Mouse (Mus musculus): ENCODE measurements around the gene Nrip2. TPM values are rescaled to one million over a fixed set of nuclear protein-coding genes. Genes with fewer than 3 reads are reported as not detected.
A peak's percentile ranks its signal among the peaks of the same experiment; 100 is the strongest.

Nrip2 gene
- polyA plus RNA-seq, 1 experiment from 2014 or later, result 5.0 TPM

- no peaks in the 10 kb centered on the region for H3K9me3 ChIP-seq
- peaks cover 21% of the 10 kb centered on the region for H3K36me3 ChIP-seq
- H3K27me3 ChIP-seq, result no peaks in the 10 kb centered on the region
- ATAC-seq (replicated peaks), result peak; percentile 2; the same call in 1 of the 2 replicates
- peak overlapping the region; percentile 67 for H3K4me2 ChIP-seq (replicated peaks)
- H3K4me1 ChIP-seq, result peaks cover 7% of the 10 kb centered on the region
- peak overlapping the region; percentile 63 for H3K4me3 ChIP-seq
- WGBS, result 19% methylated on average over 9 of the region's 9 CpGs
- H3K9ac ChIP-seq (replicated peaks), result peak overlapping the region; percentile 72
- H3K27ac ChIP-seq (replicated peaks), result peak overlapping the region; percentile 96
Measured at GRCm38 (mm10) chr6:128425046-128425445, 25.9 kb downstream of the Nrip2 start.

GRCm38 (mm10) chr6:128427571-128427970 lies 28.5 kb downstream of the Nrip2 start:
- Histone ChIP-seq H3K4me1 (peaks cover 7% of the 10 kb centered on the region), H3K9ac (replicated peaks) (no peak overlapping the region), H3K36me3 (peaks cover 44% of the 10 kb centered on the region), H3K27ac (replicated peaks) (no peak overlapping the region), H3K27me3 (no peaks in the 10 kb centered on the region), H3K4me2 (replicated peaks) (no peak overlapping the region), H3K4me3 (no peak overlapping the region), H3K9me3 (no peaks in the 10 kb centered on the region)
- ATAC-seq (replicated peaks), result no peak
- 92% methylated on average over 5 of the region's 5 CpGs for WGBS

GRCm38 (mm10) chr6:128429300-128429699 lies 30.2 kb downstream of the Nrip2 start:
- H3K9me3 ChIP-seq, result no peaks in the 10 kb centered on the region
- no peaks in the 10 kb centered on the region for H3K27me3 ChIP-seq
- ATAC-seq (replicated peaks), result no peak
- peaks cover 4% of the 10 kb centered on the region for H3K4me1 ChIP-seq
- no peak overlapping the region for H3K27ac ChIP-seq (replicated peaks)
- peaks cover 61% of the 10 kb centered on the region for H3K36me3 ChIP-seq
- H3K4me3 ChIP-seq, result no peak overlapping the region
- WGBS, result 100% methylated on average over 2 of the region's 2 CpGs
- H3K4me2 ChIP-seq (replicated peaks), result no peak overlapping the region
- H3K9ac ChIP-seq (replicated peaks), result no peak overlapping the region

GRCm38 (mm10) chr6:128429826-128430225 lies 30.7 kb downstream of the Nrip2 start:
- no peak overlapping the region for H3K27ac ChIP-seq (replicated peaks)
- no peak overlapping the region for H3K4me2 ChIP-seq (replicated peaks)

GRCm38 (mm10) chr6:128432356-128432915 lies 33.3 kb downstream of the Nrip2 start:
- 67% methylated on average over 13 of the region's 13 CpGs for WGBS
- H3K36me3 ChIP-seq, result peaks cover 78% of the 10 kb centered on the region
- no peak overlapping the region for H3K9ac ChIP-seq (replicated peaks)
- no peak overlapping the region for H3K4me3 ChIP-seq
- H3K27me3 ChIP-seq, result no peaks in the 10 kb centered on the region
- no peaks in the 10 kb centered on the region for H3K9me3 ChIP-seq
- H3K4me1 ChIP-seq, result peaks cover 12% of the 10 kb centered on the region
- no peak overlapping the region for H3K27ac ChIP-seq (replicated peaks)
- no peak for ATAC-seq (replicated peaks)
- H3K4me2 ChIP-seq (replicated peaks), result no peak overlapping the region

More at GRCm38 (mm10) chr6:128429826-128430225, 30.7 kb downstream of the Nrip2 start:
- WGBS, result 96% methylated on average over 6 of the region's 6 CpGs
- no peaks in the 10 kb centered on the region for H3K9me3 ChIP-seq
- peaks cover 4% of the 10 kb centered on the region for H3K4me1 ChIP-seq
- H3K36me3 ChIP-seq, result peaks cover 67% of the 10 kb centered on the region
- no peak overlapping the region for H3K4me3 ChIP-seq
- no peak overlapping the region for H3K9ac ChIP-seq (replicated peaks)
- H3K27me3 ChIP-seq, result no peaks in the 10 kb centered on the region
- ATAC-seq (replicated peaks), result no peak

- H3K4me1 ChIP-seq, result peaks cover 12% of the 10 kb centered on the region
- H3K27ac ChIP-seq (replicated peaks), result no peak overlapping the region
- no peak for ATAC-seq (replicated peaks)
- no peaks in the 10 kb centered on the region for H3K27me3 ChIP-seq
- 94% methylated on average over 13 of the region's 13 CpGs for WGBS
- H3K4me2 ChIP-seq (replicated peaks), result no peak overlapping the region
- H3K9me3 ChIP-seq, result no peaks in the 10 kb centered on the region
- H3K9ac ChIP-seq (replicated peaks), result no peak overlapping the region
- peaks cover 72% of the 10 kb centered on the region for H3K36me3 ChIP-seq
- no peak overlapping the region for H3K4me3 ChIP-seq
Measured at GRCm38 (mm10) chr6:128433566-128433965, 34.5 kb downstream of the Nrip2 start.

- WGBS, result 77% methylated on average over 5 of the region's 5 CpGs
Measured at GRCm38 (mm10) chr6:128435474-128435873, 36.4 kb downstream of the Nrip2 start.

GRCm38 (mm10) chr6:128436356-128437005 lies 37.4 kb downstream of the Nrip2 start:
- peaks cover 17% of the 10 kb centered on the region for H3K4me1 ChIP-seq
- H3K9ac ChIP-seq (replicated peaks), result peak overlapping the region; percentile 98
- no peaks in the 10 kb centered on the region for H3K9me3 ChIP-seq
- no peaks in the 10 kb centered on the region for H3K27me3 ChIP-seq
- H3K27ac ChIP-seq (replicated peaks), result no peak overlapping the region
- no peak for ATAC-seq (replicated peaks)
- WGBS, result 83% methylated on average over 8 of the region's 8 CpGs
- peak overlapping the region; percentile 46 for H3K4me2 ChIP-seq (replicated peaks)
- H3K4me3 ChIP-seq, result peak overlapping the region; percentile 98
- peaks cover 45% of the 10 kb centered on the region for H3K36me3 ChIP-seq

More at GRCm38 (mm10) chr6:128435474-128435873, 36.4 kb downstream of the Nrip2 start:
- Histone ChIP-seq H3K27ac (replicated peaks) (no peak overlapping the region), H3K27me3 (no peaks in the 10 kb centered on the region), H3K9me3 (no peaks in the 10 kb centered on the region), H3K4me1 (peaks cover 17% of the 10 kb centered on the region), H3K9ac (replicated peaks) (no peak overlapping the region), H3K4me2 (replicated peaks) (no peak overlapping the region), H3K4me3 (no peak overlapping the region), H3K36me3 (peaks cover 53% of the 10 kb centered on the region)
- no peak for ATAC-seq (replicated peaks)

GRCm38 (mm10) chr6:128437288-128437687 lies 38.2 kb downstream of the Nrip2 start:
- Histone ChIP-seq H3K4me1 (peaks cover 17% of the 10 kb centered on the region), H3K9ac (replicated peaks) (peak overlapping the region; percentile 98), H3K4me3 (peak overlapping the region; percentile 98), H3K4me2 (replicated peaks) (peak overlapping the region; percentile 46), H3K36me3 (peaks cover 37% of the 10 kb centered on the region), H3K27ac (replicated peaks) (peak overlapping the region; percentile 94), H3K9me3 (no peaks in the 10 kb centered on the region), H3K27me3 (no peaks in the 10 kb centered on the region)
- ATAC-seq (replicated peaks), result 0 out of 2 replicates have a peak, but pooled peaks have one; percentile 1
- 3% methylated on average over 10 of the region's 10 CpGs for WGBS

GRCm38 (mm10) chr6:128437731-128438316 lies 38.7 kb downstream of the Nrip2 start:
- H3K4me3 ChIP-seq, result peak overlapping the region; percentile 98
- H3K4me1 ChIP-seq, result peaks cover 17% of the 10 kb centered on the region
- H3K27ac ChIP-seq (replicated peaks), result peak overlapping the region; percentile 94
- H3K36me3 ChIP-seq, result peaks cover 32% of the 10 kb centered on the region
- peak; percentile 74 for ATAC-seq (replicated peaks)
- WGBS, result under 1% methylated on average over 52 of the region's 52 CpGs
- no peaks in the 10 kb centered on the region for H3K9me3 ChIP-seq
- no peaks in the 10 kb centered on the region for H3K27me3 ChIP-seq
- H3K4me2 ChIP-seq (replicated peaks), result peak overlapping the region; percentile 46
- peak overlapping the region; percentile 98 for H3K9ac ChIP-seq (replicated peaks)

GRCm38 (mm10) chr6:128438317-128438870 lies 39.3 kb downstream of the Nrip2 start, which contains the start of gene Fkbp4:
TSS of gene Fkbp4 (minus strand) at chr6:128438677.
- peak within 1 kb of the TSS; percentile 46 for H3K4me2 ChIP-seq (replicated peaks)
- under 1% methylated on average over 67 of the region's 67 CpGs for WGBS
- H3K4me1 ChIP-seq, result peaks cover 17% of the 10 kb centered on the region
- peak within 1 kb of the TSS; percentile 94 for H3K27ac ChIP-seq (replicated peaks)
- H3K9ac ChIP-seq (replicated peaks), result peak within 1 kb of the TSS; percentile 98
- H3K9me3 ChIP-seq, result no peaks in the 10 kb centered on the region
- no peaks in the 10 kb centered on the region for H3K27me3 ChIP-seq
- ATAC-seq (replicated peaks), result peak; percentile 94
- H3K36me3 ChIP-seq, result peaks cover 26% of the 10 kb centered on the region
- peak within 1 kb of the TSS; percentile 98 for H3K4me3 ChIP-seq

- peak overlapping the region; percentile 20; the same call in 1 of the 2 replicates for H3K27ac ChIP-seq (replicated peaks)
- peak overlapping the region; percentile 39; the same call in 1 of the 2 replicates for H3K9ac ChIP-seq (replicated peaks)
- WGBS, result 30% methylated on average over 18 of the region's 18 CpGs
- peak overlapping the region; percentile 46 for H3K4me2 ChIP-seq (replicated peaks)
- peaks cover 21% of the 10 kb centered on the region for H3K36me3 ChIP-seq
- peaks cover 17% of the 10 kb centered on the region for H3K4me1 ChIP-seq
- H3K27me3 ChIP-seq, result no peaks in the 10 kb centered on the region
- peak overlapping the region; percentile 98 for H3K4me3 ChIP-seq
- H3K9me3 ChIP-seq, result no peaks in the 10 kb centered on the region
- ATAC-seq (replicated peaks), result peak; percentile 57
Measured at GRCm38 (mm10) chr6:128438871-128439341, 39.8 kb downstream of the Nrip2 start.
